Mouse (Mus musculus) B cell, adult 2 months (primary cell): Measurements from ENCODE around the gene Ntn3.

Experiments
- DNase-seq, 2 experiments: peaks; one replicate each; pipeline ENCODE4 v3.0.0; 2022

Gene Ntn3

DNA sequence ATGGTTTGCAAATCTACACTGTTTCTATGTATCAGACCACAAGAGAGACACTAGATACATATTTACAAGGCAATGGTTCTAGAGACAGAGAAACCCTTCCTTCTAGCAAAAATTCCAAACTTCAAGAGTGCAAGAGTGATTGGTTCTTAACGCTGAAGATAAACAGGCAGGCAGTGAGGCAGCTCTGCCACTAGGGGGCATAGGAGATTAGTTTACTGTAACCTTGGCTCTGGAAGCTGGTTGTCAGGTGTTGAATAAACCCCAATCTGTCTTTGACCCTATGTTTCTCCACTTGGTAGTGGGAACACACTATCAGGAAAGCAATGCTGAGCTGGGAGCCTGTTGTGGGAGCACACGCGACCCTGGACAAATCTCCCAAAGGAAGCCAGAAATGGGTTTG is 35.9 kb downstream of the Ntn3 start:
- peak; percentile 82 to 84 for DNase-seq

DNA sequence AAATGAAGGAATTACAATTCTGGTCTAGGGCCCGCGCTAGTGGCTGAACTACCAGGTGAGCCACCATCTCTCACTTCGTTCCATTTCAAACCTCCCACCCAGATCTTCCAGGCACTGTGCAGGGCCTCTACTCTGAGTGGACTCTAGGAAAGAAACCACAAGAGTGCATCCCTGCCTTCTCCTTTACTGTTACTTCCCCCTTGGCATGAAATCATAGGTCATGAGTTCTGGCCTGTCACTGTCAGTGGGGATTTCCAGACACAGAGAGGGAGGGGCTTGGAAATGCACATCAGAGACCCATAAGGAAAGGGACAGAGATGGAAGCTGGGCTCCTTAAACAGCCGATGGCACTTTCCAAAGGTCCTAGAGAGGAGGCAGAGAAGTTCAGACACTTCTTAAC is 37.6 kb downstream of the Ntn3 start:
- no peak for DNase-seq

DNA sequence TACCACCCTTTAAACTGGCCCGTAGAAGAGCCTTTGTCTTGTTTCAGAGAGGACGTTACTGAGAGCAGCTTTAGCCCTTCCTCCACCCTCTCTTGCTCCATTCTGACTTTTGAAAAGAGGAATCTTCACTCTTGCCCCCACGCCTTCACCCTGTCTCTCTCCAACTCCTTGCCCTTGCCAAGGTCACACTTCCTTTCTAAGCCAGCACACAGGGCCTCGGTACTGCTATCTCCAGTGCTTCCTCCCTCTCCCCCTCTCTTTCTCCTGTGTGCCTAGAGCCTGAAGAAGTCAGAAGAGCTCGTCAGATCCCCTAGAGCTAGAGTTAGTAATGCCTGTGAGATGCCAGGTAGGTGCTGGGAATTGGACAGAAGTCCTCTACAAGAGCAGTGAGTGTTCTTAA is 38.6 kb downstream of the Ntn3 start:
- no peak for DNase-seq

DNA sequence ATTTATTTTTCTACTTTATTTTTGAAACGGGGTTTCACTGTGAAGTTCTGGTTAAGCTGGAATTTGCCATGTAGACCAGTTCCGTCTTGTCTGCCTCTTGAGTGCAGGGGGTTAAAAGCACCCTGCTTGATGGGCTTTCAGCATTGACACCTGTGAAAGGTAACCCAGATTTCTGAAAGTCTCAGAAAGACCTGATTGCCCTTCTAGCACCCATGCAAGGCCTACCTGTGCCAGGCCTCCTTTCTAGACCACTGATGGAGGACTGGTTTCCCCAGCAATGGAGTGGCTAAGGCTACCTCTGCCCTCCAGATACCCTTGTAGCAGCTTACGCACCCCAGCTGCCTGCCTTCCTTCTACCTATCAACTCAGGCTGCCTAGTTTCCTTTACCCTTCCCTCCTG is 39.2 kb downstream of the Ntn3 start:
- DNase-seq, result no peak

DNA sequence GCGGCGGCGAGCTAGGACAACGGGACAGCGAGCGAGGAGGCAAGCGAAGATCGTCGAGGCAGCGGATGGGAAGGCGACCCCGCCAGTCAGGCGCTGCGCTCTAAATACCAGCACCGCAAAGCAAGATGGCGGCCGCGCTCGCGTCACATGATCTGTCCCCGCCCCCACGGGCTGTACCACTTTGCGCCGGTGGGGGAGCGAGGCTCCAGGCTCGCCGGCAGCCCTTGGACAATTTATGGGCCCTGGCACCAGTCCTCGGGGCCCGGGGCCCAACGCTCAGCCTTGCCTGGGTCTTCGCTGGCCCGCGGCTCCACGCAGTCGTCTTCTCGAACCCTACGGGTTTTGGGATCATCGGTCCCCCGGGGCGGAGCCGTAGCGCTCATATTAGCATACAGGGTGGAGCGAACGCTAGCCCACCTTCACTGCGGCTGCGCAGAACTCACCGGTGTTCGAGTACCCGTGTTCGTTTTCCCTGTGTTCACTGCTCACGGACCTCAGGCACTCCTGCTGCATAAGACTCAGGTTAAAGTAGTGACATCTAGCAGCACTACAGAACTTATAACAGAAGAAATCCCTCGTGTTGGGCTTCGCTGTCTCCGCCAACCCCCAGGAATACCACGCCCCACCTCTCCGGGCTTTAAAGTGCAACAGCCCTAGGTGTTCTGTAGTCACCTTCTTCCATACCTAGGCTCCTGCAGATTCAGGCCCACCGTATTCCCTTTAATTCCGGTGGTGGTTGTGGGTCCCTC is 39.8 kb downstream of the Ntn3 start, which contains the start of gene Atp6v0c:
Atp6v0c (minus strand) TSS at position 386 of the 749 bp plus-strand sequence.
- DNase-seq, result peak; percentile 95 to 97

DNA sequence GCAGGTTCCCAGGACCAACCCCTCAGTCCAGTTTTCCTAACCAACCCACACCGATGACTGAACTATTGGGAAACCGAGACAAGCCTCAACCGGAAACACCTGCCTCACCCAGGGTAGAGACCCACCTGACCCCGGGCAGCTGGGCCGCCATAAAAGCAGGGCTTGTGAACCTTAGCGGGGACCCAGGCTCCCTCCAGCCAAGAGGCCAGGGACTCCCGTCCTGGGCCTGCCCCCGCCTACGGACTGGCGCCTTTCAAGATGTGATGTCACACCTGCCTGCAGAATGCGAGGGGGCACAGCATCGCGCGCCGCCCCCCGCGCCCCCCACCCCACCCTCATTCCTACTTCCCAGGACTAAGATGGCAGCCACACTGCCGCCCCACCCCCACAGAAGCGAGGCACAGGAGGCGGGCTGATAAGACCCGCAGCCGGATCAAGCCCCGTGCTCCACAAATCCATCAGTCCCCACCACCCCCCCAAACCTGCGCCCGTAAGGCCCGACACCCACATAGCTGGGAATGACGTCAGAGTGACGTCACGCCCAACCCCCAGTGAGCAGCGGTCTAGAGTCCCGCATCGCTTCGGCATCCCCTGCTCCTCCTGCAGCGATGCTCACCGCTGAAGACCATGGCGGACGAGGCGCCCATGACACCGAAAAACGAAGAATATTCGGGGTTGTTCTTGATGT is 40.6 kb downstream of the Ntn3 start:
- DNase-seq, result peak; percentile 84 to 86

DNA sequence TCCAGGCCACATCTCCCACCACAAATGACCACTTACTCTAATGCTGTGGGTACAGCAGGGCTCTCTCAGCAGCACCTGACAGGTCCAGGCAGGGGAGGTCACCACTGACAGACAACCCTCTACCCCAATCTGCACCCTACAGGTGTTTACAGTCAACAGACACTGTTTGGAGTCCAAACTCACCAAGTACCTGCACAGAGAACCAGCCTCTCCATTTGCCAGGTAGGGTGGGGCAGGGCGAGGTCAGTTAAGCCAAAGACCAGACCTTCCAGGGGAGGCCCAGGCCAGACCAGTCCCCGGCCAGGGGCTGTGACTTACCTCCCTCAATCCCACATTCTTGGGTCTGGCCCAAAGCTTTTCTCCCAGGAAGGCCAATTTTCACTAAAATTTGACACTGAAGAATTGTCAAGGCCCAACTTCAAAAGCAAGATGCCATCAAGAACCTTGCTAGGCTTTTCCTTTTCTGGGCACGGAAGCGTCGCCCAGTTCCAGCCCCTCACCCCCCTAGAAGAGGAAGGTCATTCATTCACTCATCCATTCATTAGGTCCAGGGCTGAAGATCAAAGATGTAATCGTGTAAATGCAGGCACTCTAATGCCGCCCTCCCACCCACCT is 41.3 kb downstream of the Ntn3 start:
- peak in 1 of 2 experiments; percentile 17 for DNase-seq

DNA sequence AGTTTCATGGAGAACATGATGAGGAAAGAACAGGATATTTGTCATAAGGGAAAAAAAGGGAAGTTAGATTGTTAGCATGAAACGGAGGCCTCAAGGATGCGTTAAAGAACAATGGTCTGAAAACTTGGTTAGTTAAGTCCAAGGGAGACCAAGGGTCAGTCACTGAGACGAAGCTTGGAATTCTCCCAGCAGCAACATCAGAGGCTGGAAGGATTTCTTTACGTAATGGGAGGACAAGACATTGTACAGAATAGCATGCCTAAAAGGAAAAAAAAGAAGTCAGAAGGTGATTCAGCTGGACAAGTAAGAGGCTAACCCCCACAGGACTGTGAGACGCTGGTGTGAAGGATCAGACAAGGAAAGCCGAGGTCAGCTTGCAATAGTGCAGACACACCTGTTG is 42.2 kb downstream of the Ntn3 start:
- no peak for DNase-seq

DNA sequence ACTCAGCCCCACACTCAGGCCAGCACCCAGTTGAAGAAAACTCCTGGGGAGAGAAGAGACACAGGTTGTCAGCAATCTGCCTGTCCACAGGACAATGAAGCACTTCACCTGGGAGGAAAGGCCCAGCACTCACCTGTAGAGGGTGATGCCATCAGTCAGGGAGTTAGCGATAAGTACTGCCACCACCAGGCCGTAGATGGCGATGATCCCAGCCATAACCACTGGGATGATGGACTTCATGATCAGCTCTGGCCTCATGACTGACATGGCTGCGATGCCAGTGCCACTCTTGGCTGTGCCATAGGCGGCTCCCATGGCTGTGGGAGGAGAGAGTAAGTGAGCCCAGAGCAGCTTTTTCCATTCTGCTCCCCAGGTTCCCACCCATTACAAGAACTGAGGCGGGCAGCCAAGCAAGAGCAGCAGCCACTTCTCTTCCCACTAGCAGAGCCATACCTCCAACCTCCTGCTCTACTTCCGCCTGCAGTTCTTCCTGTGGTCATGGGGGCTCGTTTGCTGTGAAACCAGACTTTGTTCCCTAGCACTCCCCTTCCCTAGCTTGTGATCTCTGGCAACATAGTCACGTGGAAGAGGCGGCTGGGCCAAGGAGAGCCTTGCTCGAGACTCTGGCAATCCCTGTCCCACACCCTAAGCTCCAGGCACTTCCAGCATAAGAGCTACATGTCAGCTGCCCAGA is 44.6 kb downstream of the Ntn3 start:
- peak; percentile 22 to 25 for DNase-seq

DNA sequence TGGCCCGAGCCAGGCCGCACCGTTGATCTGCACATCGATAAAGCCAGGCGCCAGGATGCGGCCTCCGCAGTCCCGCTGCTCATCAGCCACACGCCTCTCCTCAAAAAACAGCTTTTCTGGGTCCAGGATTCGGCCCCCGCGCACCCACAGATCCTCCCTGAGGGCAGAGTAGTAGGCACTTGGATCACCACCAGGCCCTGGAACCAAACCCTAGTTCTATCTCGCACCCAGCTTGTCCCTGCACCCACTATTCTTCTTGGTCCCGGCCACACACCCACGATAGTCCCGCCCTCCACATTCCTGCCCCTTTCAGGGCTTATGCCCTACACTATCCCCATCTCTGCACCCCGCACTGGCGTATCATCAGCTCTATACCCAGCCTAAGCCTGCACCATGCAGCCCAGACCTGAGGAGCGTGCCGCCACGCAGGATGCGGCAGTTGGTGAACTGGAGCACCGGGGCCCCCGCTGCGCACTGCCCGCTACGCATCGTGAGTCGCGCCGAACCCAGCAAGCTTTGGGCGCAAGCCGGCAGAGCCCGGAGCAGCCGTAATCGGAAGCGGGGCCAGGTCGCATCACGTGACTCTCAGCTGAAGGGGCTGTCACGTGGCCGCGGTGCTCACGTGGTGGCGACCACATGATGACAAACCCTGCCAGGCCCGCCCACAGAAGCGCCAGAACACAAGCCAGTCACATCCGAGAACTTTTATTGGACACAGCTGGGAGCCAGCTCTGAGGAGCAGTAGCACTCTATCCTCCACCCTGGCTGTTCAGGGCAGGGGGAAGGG is 46.0 kb downstream of the Ntn3 start, which contains the start of gene Amdhd2:
Amdhd2 (minus strand) TSS at position 591 of the 787 bp plus-strand sequence.
- peak; percentile 96 to 97 for DNase-seq

DNA sequence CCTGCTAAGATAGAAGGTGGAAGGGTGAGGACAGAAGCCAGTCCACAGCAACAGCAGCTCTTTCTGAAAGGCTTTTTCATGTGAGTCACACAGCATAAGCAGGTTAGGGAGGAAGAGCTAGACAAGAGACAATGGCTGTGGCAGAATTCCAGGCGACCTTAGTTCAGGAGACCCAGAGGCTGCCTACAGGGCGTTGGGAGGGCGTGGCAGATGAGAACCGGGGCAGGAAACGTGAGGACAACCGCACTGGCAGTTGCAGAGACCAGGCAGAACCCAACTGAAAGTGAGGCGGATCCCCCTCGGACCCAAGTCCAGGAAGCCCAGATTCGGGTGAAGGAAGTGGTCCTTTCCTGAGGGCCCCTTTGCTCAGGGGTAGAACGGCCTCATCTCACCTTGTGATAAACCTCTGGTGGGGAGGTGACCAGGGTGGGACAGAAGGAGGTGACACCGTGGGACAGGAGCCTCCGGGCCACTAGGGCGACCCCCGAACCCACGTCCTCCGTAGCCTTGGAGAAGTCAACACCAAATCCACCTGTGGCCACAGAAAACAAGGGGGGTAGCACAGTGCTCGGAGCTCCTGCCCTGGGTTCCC is 46.7 kb downstream of the Ntn3 start:
- DNase-seq, result peak; percentile 24 to 27

DNA sequence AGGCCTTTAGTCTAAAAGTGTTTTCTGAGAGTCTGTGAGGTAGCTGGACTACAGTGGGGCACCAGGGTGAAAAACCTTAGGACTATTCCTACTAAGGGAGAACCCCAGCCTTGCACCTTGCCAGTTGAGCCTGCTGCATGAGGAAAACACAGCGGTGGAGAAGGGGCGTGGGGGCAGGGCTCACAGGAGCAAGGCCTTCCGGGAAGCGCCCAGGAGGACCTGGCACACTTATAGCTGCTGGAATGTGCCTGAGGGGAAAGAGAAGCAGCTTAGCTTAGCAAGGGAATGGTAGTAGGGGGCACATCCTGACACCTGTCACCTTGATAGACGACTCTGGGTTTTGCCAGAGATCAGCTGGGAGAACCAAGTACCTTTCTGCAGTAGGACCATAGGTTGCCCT is 47.9 kb downstream of the Ntn3 start:
- no peak for DNase-seq

DNA sequence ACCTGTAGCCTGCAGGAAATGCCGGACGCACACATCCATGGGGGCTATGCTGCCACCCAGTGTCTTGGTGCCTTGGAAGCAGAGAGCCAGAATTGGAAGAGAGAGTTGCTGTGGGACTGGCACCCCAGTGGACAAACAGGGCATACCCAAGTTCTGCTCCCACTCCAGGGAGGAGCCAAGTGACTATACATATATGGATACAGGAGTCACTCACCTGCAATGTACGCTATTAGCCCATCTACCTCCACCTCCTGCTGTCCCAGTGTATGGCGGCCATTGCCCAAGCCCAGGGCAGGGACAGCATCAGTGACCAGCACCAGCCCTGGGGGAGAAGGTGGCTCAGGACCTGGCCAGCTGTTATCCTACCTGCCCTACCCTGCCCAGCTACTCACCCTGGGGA is 51.8 kb downstream of the Ntn3 start:
- no peak for DNase-seq

DNA sequence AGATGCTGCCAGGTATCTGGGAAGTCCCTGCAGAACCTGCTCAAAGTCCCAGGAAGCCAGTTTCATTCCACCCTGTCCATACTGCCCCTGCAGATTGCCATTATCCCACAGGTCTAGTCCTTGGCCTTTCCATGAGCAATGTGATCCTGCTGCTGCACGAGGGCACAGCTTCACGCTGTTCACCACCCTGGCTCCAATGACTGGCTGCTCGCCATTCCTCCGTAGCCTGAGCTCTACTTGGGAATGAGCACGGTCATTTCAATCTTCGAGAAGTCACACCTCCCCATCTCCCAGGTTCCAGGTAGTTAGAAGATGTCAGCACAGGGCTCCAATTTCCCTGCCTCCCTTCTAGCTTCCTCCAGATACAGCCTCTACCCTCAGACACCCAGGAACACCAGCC is 52.2 kb downstream of the Ntn3 start:
- DNase-seq, result no peak

DNA sequence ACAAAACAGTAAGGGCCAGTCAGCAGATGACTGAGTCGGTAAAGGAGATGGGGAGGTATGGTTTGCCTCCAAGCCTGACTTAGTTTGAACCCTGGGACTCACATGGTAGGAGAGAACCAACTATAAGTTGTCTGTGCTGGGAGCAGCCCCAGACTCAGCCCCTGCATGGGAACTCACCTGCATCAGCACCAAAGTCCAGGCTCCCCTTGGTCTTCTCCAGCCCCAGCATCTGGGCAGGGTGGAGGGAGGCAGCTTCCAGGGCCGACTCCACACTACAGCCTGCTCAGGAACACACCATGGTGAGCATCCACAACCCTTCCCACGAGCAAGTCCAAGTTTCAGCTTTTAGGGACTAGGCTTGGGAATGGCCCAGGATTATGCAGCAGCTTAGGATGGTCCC is 52.9 kb downstream of the Ntn3 start:
- no peak for DNase-seq

DNA sequence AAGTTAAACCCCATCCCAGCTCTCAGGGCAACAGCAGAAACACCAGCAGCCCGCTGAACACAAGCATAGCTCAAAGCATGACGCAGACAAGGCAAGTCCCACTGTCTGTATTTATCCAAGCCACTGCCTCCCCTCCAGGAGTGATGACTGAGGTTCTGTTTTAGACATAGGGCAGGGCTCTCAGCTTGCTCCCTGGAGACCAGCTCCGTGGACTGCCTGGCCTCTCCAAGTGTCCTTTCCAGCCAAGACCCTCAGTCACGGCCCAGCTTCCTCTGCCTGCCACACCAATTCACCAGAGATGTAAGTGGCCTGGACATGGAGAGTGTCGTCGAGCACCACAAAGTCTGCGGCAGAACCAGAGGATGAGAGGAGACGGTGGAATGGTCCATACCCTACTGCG is 53.6 kb downstream of the Ntn3 start:
- no peak for DNase-seq

DNA sequence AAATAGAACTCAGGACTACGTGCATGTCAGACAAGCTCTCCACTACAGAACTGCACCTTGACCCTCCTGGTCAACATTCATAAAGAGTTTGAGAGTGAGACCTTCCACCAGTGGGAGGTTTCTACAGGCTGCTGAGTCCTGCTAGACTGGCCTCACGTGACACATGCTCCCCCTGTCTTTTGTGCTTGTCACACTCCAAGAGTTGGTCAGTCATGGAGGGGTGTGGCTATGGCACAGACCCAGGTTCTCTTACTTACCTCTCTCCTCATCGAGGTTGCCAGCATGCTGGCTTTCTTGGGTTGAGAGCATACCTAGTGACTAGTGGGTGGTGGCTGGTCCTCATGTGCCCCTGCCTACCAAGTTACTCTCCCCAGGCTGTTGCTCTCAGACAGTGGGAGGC is 54.9 kb downstream of the Ntn3 start:
- DNase-seq, result no peak
